Mouse (Mus musculus) CH12.LX (cell line): ENCODE results near the gene Frmd5. TPM values are rescaled to one million over a fixed set of nuclear protein-coding genes. Genes with fewer than 3 reads are reported as not detected.
A peak's percentile ranks its signal among the peaks of the same experiment; 100 is the strongest.

Experiments used
- DNase-seq: peaks from one replicate; pipeline ENCODE4 v3.0.0-alpha.2; 2013; ENCODE audit errors: extremely low read depth
- H3K27ac ChIP-seq: 2 replicates; pipeline ENCODE4 v1.5.1; 2012; ENCODE audit warnings: low read depth, mild to moderate bottlenecking, control low read depth, moderate library complexity; ENCODE audit not compliant: insufficient read depth
- H3K27me3 ChIP-seq: replicated peaks from 2 replicates; pipeline ENCODE3; 2012; ENCODE audit warnings: inconsistent platforms
- H3K36me3 ChIP-seq, 2 experiments: replicated peaks in 1 of 2; 2 replicates each; pipeline versions ENCODE3 to v1.6.1; 2012; ENCODE audit warnings: inconsistent platforms in 1 of 2, low read length in 1 of 2, mild to moderate bottlenecking in 1 of 2, mixed read lengths in 1 of 2, moderate library complexity in 1 of 2; ENCODE audit not compliant: control insufficient read depth in 1 of 2, insufficient read depth in 1 of 2
- H3K4me1 ChIP-seq, 2 experiments: 2 replicates each; pipeline ENCODE4 v1.6.1; 2012; ENCODE audit warnings: inconsistent platforms in 1 of 2, moderate library complexity in 1 of 2; ENCODE audit not compliant: insufficient read depth in 2 of 2, control insufficient read depth in 1 of 2
- H3K4me2 ChIP-seq: 2 replicates; pipeline ENCODE4 v1.6.1; 2012; ENCODE audit warnings: low read depth, mild to moderate bottlenecking, control low read depth; ENCODE audit not compliant: poor library complexity, insufficient read depth, severe bottlenecking
- H3K4me3 ChIP-seq, 3 experiments: fragments of 150-350 bp in 1 of 3; sonication (generic) in 1 of 3; replicated peaks in 1 of 3; 2 replicates each; pipeline versions ENCODE3 to v1.5.1; 2011 to 2012; ENCODE audit warnings: low read depth in 2 of 3, low read length in 2 of 3, mild to moderate bottlenecking in 2 of 3, moderate library complexity in 2 of 3, control low read depth in 1 of 3, improper control_type of control experiment in 1 of 3, inconsistent platforms in 1 of 3, mixed read lengths in 1 of 3; ENCODE audit not compliant: poor library complexity in 1 of 3
- H3K79me2 ChIP-seq: replicated peaks from 2 replicates; pipeline ENCODE4 v1.6.1; 2012; ENCODE audit warnings: mild to moderate bottlenecking, moderate library complexity; ENCODE audit not compliant: control insufficient read depth, poor library complexity, insufficient read depth, severe bottlenecking; ENCODE audit errors: extremely low read depth
- H3K9ac ChIP-seq: 2 replicates; pipeline ENCODE4 v1.6.1; 2012; ENCODE audit warnings: low read depth, mild to moderate bottlenecking, control low read depth, moderate library complexity; ENCODE audit not compliant: insufficient read depth
- H3K9me3 ChIP-seq: replicated peaks from 2 replicates; pipeline ENCODE3; 2012; ENCODE audit warnings: low read length, inconsistent platforms, mixed read lengths
- BHLHE40 ChIP-seq: IDR thresholded peaks from 2 replicates; pipeline ENCODE4 v1.6.1; 2011; ENCODE audit warnings: mild to moderate bottlenecking, low read depth, low read length, improper control_type of control experiment
- CTCF ChIP-seq, 2 experiments: IDR thresholded peaks in 1 of 2; conservative IDR thresholded peaks in 1 of 2; 2 replicates each; pipeline ENCODE4 v1.5.1; 2011 to 2012; ENCODE audit warnings: low read depth in 2 of 2, low read length in 2 of 2, improper control_type of control experiment in 1 of 2, inconsistent platforms in 1 of 2, mild to moderate bottlenecking in 1 of 2, moderate library complexity in 1 of 2
- E2F4 ChIP-seq: IDR thresholded peaks from 2 replicates; pipeline ENCODE4 v1.6.1; 2011; ENCODE audit warnings: low read depth, low read length, improper control_type of control experiment; ENCODE audit not compliant: insufficient replicate concordance
- GABPA ChIP-seq: IDR thresholded peaks from 2 replicates; pipeline ENCODE4 v1.6.1; 2012; ENCODE audit warnings: low read depth, low read length, improper control_type of control experiment, inconsistent platforms; ENCODE audit not compliant: insufficient replicate concordance
- JUN ChIP-seq: IDR thresholded peaks from 2 replicates; pipeline ENCODE4 v1.6.1; 2011; ENCODE audit warnings: low read depth, mild to moderate bottlenecking, low read length, improper control_type of control experiment, moderate library complexity; ENCODE audit not compliant: insufficient read depth
- MAZ ChIP-seq: IDR thresholded peaks from 2 replicates; pipeline ENCODE4 v1.6.1; 2012; ENCODE audit warnings: low read depth, mild to moderate bottlenecking, inconsistent platforms, low read length, improper control_type of control experiment, moderate library complexity
- MEF2A ChIP-seq: IDR thresholded peaks from 2 replicates; pipeline ENCODE4 v1.6.1; 2014; ENCODE audit warnings: low read depth, mild to moderate bottlenecking, inconsistent platforms, low read length, improper control_type of control experiment, borderline replicate concordance
- MXI1 ChIP-seq: IDR thresholded peaks from 2 replicates; pipeline ENCODE4 v1.6.1; 2011; ENCODE audit warnings: mild to moderate bottlenecking, low read depth, low read length, improper control_type of control experiment
- PAX5 ChIP-seq: IDR thresholded peaks from 2 replicates; pipeline ENCODE4 v1.6.1; 2012; ENCODE audit warnings: low read length, inconsistent platforms, mixed read lengths
- POLR2A ChIP-seq: IDR thresholded peaks from 2 replicates; pipeline ENCODE4 v1.6.1; 2011; ENCODE audit warnings: low read depth, mild to moderate bottlenecking, improper control_type of control experiment, low read length
- RAD21 ChIP-seq: IDR thresholded peaks from 2 replicates; pipeline ENCODE4 v1.6.1; 2011; ENCODE audit warnings: low read depth, mild to moderate bottlenecking, low read length, improper control_type of control experiment, moderate library complexity
- TBP ChIP-seq: conservative IDR thresholded peaks from 2 replicates; pipeline ENCODE4 v1.6.1; 2011; ENCODE audit warnings: low read depth, low read length, improper control_type of control experiment
- TCF12 ChIP-seq: IDR thresholded peaks from 2 replicates; pipeline ENCODE4 v1.6.1; 2014; ENCODE audit warnings: low read depth, mild to moderate bottlenecking, inconsistent platforms, low read length, improper control_type of control experiment
- ZMIZ1 ChIP-seq: IDR thresholded peaks from 2 replicates; pipeline ENCODE4 v1.6.1; 2012; ENCODE audit warnings: low read depth, mild to moderate bottlenecking, inconsistent platforms, low read length, improper control_type of control experiment
- ZNF384 ChIP-seq: IDR thresholded peaks from 2 replicates; pipeline ENCODE4 v1.6.1; 2012; ENCODE audit warnings: low read depth, low read length, improper control_type of control experiment, inconsistent platforms
- dilution Hi-C: fragments of 300-500 bp; cut with MboI; formaldehyde crosslinking; loops from 2 replicates; pipeline ENCODE4 v1.14.3; 2020; ENCODE audit warnings: low sequenced_read_pairs; ENCODE audit not compliant: extremely low pct_unique_long_range_greater_than_20kb, extremely low pct_ligation_motif_present
- in situ Hi-C: fragments of 300-500 bp; cut with MboI; formaldehyde crosslinking; loops from 3 replicates; pipeline ENCODE4 v1.14.3; 2019; ENCODE audit warnings: low sequenced_read_pairs, low pct_ligation_motif_present, low pct_unique_long_range_greater_than_20kb, mixed read lengths
- polyA plus RNA-seq: library from polyadenylated mRNA; unstranded; fragments of >175 nt; gene quantifications from 2 replicates; pipeline ENCODE4 v1.2.1, GENCODE M21; 2012; ENCODE audit warnings: low read depth; ENCODE audit not compliant: insufficient read length
- total RNA-seq, 2 experiments: library from RNA; depleted of rRNA; stranded (reverse); fragments of 300-350 nt in 1 of 2; fragments of >200 nt in 1 of 2; gene quantifications; 2 replicates each; pipeline ENCODE4 v1.2.3; 2012 to 2014

The Frmd5 gene
- total and polyA plus RNA-seq, 3 experiments: 1.9 to 3.5 (median 3.2) TPM

- no peaks in the 10 kb centered on the region for H3K27me3 ChIP-seq
- no peak overlapping the region for H3K4me3 ChIP-seq
- TF ChIP-seq ZMIZ1 (no peak), CTCF (conservative IDR thresholded peaks at IDR 0.05 in 1 of 2, IDR thresholded peaks at IDR 0.05 in 1 of 2; ENCODE audit: low read depth in 2 of 2, low read length in 2 of 2) (peak in 1 of 2 experiments; percentile 11; a peak in 1 of 4 replicates)
- TF ChIP-seq, all 38 proteins: peak for 1
Measured at GRCm38 (mm10) chr2:121596621-121597020, 210.3 kb downstream of the Frmd5 start.

GRCm38 (mm10) chr2:121594660-121595291 lies 212.1 kb downstream of the Frmd5 start:
- H3K4me3 ChIP-seq: no peak overlapping the region
- peaks cover 1% of the 10 kb centered on the region for H3K27me3 ChIP-seq
- no peak overlapping the region for H3K27ac ChIP-seq
- H3K79me2 ChIP-seq: no peaks in the 10 kb centered on the region
- no peaks in the 10 kb centered on the region; a peak in 2 of 4 replicates for H3K4me1 ChIP-seq
- dilution Hi-C loops: no loop called here
- TF ChIP-seq TBP (no peak), POLR2A (no peak), MEF2A (no peak), TCF12 (no peak), PAX5 (no peak), ZNF384 (no peak), JUN (no peak), BHLHE40 (no peak), E2F4 (no peak), MAZ (no peak), GABPA (no peak), RAD21 (no peak), MXI1 (no peak)
- peak overlapping the region; percentile 29 for H3K4me2 ChIP-seq
- in situ Hi-C loops: no loop called here
- H3K9me3 ChIP-seq: no peaks in the 10 kb centered on the region
- no peak for DNase-seq
- no peak overlapping the region for H3K9ac ChIP-seq
- H3K36me3 ChIP-seq: no peaks in the 10 kb centered on the region

More at GRCm38 (mm10) chr2:121596621-121597020, 210.3 kb downstream of the Frmd5 start:
- DNase-seq: no peak
- dilution Hi-C loops: no loop called here
- Histone ChIP-seq H3K79me2 (no peaks in the 10 kb centered on the region), H3K9me3 (no peaks in the 10 kb centered on the region), H3K27ac (no peak overlapping the region), H3K9ac (no peak overlapping the region), H3K36me3 (no peaks in the 10 kb centered on the region), H3K4me1 (no peaks in the 10 kb centered on the region; a peak in 2 of 4 replicates), H3K4me2 (no peak overlapping the region)
- in situ Hi-C loops: no loop called here
